Mouse (Mus musculus) small intestine, adult 2 months (tissue): ENCODE data around the gene Car5b. TPM values are rescaled to one million over a fixed set of nuclear protein-coding genes. Genes with fewer than 3 reads are reported as not detected.

ENCODE experiments used
- H3K27ac ChIP-seq: fragments of 200-500 bp; 2 replicates; pipeline ENCODE4 v1.5.1; 2012; ENCODE audit warnings: low read depth, low read length, control low read depth, inconsistent platforms; ENCODE audit not compliant: insufficient read depth
- H3K27me3 ChIP-seq: fragments of 200-500 bp; 2 replicates; pipeline ENCODE4 v1.6.1; 2012; ENCODE audit warnings: mild to moderate bottlenecking, moderate library complexity, low read length, inconsistent platforms; ENCODE audit not compliant: control insufficient read depth, insufficient read depth
- H3K36me3 ChIP-seq: fragments of 200-500 bp; 2 replicates; pipeline ENCODE4 v1.6.1; 2012; ENCODE audit warnings: mild to moderate bottlenecking, low read length, control low read depth, inconsistent platforms; ENCODE audit not compliant: control insufficient read depth, insufficient read depth
- H3K4me1 ChIP-seq: fragments of 200-500 bp; 2 replicates; pipeline ENCODE4 v1.6.1; 2012; ENCODE audit warnings: low read length, inconsistent platforms, mixed read lengths; ENCODE audit not compliant: control insufficient read depth, insufficient read depth, insufficient read length
- H3K4me3 ChIP-seq: fragments of 200-500 bp; 2 replicates; pipeline ENCODE4 v1.5.1; 2012; ENCODE audit warnings: low read depth, mild to moderate bottlenecking, control low read depth, inconsistent platforms, low read length, moderate library complexity
- CTCF ChIP-seq: fragments of 200-500 bp; IDR thresholded peaks from 2 replicates; pipeline ENCODE4 v1.5.1; 2012; ENCODE audit warnings: low read depth, mild to moderate bottlenecking, control low read depth, inconsistent platforms, low read length, moderate library complexity, mixed read lengths; ENCODE audit not compliant: insufficient replicate concordance, insufficient read length; ENCODE audit errors: extremely low read depth
- POLR2A ChIP-seq: fragments of 200-500 bp; IDR thresholded peaks from 2 replicates; pipeline ENCODE4 v1.6.1; 2012; ENCODE audit warnings: low read depth, mild to moderate bottlenecking, control low read depth, inconsistent platforms, low read length, moderate library complexity
- polyA plus RNA-seq: library from polyadenylated mRNA; depleted of rRNA; stranded (reverse); fragments of >200 nt; gene quantifications from 2 replicates; pipeline ENCODE4 v1.2.3, GENCODE M21; 2012; rRNA removed

The Car5b gene
- polyA plus RNA-seq, 1 experiment, result 0.16 TPM

GRCm38 (mm10) chrX:163929550-163929949 is 98.2 kb downstream of the Car5b start:
- no peaks in the 10 kb centered on the region for H3K4me1 ChIP-seq
- H3K27me3 ChIP-seq, result no peaks in the 10 kb centered on the region
- no peaks in the 10 kb centered on the region for H3K36me3 ChIP-seq
- no peak overlapping the region for H3K4me3 ChIP-seq
- H3K27ac ChIP-seq, result no peak overlapping the region
- no peak for TF ChIP-seq POLR2A
- TF ChIP-seq CTCF, result no peak

Other genes with a start within 250 kb of the Car5b start
- gene Ap1s2, start 119.0 kb downstream of the Car5b start, polyA plus RNA-seq, result 0.13 and 0.18 TPM in 2 replicates
- gene Zrsr2, start 69.3 kb downstream of the Car5b start, polyA plus RNA-seq, result 1.4 and 6.5 TPM in 2 replicates
- gene Siah1b, start 48.5 kb upstream of the Car5b start, polyA plus RNA-seq, result 3.5 and 4.2 TPM in 2 replicates
- not detected in 2 replicates for gene Cltrn, start 60.8 kb upstream of the Car5b start, polyA plus RNA-seq
- 16.8 and 82.4 TPM in 2 replicates for gene Ace2, start 111.3 kb upstream of the Car5b start, polyA plus RNA-seq
- 0.10 and 0.30 TPM in 2 replicates for gene Bmx, start 230.2 kb upstream of the Car5b start, polyA plus RNA-seq
- 0.53 and 0.99 TPM in 2 replicates for gene Pir, start 241.4 kb upstream of the Car5b start, polyA plus RNA-seq